Mouse (Mus musculus): ENCODE data around the gene Atg4d.

Atg4d gene

DNA sequence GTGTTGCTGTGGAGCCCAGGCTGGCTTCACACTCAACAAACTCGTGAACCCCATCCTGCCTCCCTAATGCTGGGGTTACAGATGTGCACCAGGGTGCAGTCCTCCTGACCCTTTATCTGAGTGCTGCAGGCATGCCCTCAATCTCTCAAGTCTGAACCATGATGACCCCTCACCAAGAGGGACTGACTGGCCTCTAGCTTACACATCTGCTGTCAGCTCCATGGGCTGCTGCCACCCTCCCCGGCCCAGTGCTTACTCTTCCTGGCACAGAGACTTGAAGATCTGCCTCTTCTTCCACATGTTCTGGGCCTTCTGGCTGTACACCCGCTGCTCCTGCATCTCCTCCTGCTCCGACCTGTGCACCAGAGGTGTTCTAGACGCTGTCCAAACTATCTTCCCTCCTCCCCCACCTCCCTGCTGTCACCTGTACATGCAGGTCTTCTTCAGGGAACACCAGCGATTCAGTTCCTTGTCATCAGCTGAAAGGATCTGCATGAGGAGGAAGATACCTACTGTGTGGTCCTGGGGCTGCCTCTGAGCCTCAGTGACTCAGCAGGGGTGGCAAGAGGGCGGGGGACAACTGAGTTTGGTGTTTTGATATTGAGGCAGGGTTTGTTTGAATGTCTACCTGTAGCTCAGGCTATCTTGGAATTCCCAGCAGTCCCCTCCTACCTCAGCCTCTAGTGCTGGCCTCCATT, 10.1 kb downstream of the Atg4d start:
- DNase-seq, result no peak

DNA sequence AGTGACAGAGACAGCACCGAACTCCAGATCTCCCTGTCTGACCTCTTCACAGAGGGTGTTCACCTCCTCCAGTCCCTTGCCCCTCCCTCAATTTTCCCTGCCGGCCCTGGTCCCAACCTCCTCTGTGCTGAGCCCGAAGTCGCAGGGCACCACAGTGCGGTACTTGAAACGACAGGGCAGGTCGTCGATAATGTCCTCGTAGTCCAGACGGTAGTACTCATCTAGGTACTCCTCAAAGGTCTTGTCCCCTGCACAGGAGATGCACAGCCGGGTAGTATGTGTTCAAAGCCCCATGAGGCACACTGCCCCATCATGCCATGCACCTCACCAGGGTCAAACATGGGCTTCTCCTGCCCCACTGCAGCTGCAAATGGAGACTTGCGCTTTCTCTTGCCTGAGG, 10.6 kb downstream of the Atg4d start:
- DNase-seq, result no peak

DNA sequence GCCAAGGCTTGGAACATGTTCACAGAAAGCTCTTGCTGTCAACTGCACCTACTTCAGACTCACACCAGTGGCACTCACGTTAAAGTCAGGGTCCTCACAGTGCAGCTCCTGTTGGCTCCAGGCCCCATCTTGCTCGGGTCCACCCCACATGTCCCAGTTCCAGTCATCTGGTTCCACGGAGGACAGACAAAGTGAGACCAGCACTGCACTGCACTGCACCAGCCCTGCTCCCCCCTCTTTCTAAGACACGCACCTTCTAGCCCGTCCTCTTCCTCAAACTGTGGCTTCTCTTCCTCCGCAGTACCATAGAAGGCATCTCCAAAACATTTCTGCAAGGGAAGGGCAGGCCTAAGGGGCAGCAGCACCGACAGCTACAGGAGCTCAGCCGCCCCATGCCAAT, 11.2 kb downstream of the Atg4d start:
- no peak for DNase-seq

DNA sequence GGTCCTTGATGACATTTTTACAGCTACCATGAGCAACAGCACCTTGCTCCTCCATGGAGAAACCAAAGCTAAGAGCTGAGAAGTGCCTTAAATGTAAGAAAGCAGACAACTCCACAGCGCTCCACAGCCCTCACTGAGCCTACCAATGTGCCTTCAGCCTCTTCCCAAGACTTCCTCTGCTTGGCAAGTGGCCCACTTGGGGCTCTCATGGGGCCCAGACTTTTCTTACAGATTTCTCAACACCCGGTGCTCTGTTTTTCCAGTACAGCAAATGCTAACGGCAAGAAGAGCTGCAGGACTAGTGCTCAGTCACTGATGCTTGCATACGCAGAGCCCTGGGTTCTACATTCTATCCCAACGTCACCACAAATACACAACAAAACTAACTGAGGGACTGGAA, 12.7 kb downstream of the Atg4d start:
- DNase-seq, result no peak

DNA sequence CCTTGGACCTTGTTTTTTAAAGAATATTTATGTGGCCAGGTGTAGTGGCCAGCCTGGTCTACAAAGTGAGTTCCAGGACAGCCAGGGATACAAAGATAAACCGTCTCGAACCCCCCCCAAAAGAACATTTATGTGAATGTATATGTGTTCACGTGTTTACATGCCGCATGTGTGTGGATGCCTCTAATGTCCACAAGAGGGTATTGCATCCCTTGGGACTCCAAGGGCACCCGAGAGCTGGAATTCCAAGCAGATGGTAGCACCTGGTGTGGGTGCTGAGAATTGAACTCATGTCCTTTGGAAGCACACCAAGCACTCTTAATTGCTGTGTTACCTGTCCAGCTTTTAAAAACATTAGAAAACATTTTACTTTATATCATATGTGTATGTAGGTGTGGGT, 18.5 kb downstream of the Atg4d start:
- no peak for DNase-seq

DNA sequence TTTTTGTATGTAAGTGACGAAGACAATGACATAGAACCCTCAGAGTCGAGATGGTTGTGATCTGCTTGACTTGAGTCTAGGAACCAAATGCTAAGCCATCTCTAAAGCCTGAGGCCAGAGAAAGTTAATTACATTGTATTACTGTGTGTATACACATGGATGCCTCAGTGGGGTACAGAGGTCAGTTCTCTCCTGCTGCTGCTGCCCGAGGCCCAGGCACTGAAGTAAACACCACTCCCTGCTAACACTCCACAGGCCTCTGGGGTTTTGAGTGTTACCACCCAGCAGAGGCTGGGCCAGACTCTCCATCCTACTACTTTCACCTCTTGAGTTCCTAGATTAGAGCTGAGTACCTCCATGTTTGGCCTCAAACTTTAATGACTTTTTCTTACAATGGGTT, 18.9 kb downstream of the Atg4d start:
- DNase-seq, result no peak

DNA sequence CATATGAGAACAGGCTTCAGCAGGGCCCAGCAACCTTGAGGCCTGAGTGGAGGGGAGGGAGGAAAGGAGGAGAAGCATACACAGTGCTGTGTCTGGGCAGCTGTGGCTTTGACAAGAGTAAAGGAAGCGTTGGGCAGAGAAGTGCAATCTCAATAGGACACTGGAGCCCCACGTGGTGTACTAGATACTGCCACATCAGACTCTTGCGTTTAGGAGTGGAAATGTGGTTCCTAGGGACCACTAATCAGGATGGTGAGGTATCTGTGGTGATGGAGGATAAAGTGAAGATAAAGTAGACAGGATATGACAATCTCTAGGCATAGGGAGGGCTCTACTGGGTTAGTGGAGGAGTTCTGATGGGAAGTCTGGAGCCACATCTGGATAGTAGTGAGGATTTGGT, 21.7 kb downstream of the Atg4d start:
- no peak for DNase-seq

DNA sequence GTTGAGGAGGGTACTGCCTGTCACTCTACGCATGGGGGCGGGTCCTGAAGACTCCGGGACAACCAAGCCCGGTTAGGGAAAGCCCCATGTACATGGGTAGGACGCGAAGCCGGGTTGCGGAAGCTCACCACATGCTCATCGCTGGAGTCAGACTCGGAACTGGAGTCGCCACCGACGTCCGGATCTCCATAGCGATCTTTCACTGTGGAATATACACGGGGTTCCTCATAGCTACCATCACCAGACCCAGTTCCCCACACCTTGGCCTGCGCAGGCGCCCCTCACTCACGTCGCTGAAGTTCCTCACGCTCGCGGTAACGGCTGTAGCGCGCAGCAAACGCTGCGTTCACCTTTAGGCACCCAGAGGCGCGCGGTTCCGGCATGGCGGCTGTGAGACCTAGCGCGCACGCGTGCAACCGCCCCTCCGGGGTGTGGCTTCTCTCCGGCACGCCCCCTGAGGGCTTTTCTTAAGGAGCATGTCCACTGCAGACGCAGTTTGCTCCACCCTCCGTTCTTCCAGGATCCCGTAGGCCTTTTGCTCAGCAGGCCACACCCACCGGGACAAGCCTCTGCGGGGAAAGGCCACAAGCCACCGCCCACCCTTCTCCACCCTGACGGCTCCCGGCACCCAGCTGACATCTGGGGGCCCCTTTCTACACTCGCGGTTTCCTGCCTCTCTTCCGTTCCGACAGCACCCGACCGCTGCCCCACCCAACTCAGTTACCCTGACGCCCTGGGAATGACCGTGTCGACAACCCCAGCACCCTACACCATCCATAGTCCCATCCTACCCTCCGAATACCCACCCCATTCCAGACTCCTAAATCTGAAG, 22.7 kb downstream of the Atg4d start, which contains the start of gene Kri1:
Gene Kri1 (minus strand): TSS at position 399 of the 832 bp plus-strand sequence.
- peak; percentile 98 to 100 for DNase-seq

DNA sequence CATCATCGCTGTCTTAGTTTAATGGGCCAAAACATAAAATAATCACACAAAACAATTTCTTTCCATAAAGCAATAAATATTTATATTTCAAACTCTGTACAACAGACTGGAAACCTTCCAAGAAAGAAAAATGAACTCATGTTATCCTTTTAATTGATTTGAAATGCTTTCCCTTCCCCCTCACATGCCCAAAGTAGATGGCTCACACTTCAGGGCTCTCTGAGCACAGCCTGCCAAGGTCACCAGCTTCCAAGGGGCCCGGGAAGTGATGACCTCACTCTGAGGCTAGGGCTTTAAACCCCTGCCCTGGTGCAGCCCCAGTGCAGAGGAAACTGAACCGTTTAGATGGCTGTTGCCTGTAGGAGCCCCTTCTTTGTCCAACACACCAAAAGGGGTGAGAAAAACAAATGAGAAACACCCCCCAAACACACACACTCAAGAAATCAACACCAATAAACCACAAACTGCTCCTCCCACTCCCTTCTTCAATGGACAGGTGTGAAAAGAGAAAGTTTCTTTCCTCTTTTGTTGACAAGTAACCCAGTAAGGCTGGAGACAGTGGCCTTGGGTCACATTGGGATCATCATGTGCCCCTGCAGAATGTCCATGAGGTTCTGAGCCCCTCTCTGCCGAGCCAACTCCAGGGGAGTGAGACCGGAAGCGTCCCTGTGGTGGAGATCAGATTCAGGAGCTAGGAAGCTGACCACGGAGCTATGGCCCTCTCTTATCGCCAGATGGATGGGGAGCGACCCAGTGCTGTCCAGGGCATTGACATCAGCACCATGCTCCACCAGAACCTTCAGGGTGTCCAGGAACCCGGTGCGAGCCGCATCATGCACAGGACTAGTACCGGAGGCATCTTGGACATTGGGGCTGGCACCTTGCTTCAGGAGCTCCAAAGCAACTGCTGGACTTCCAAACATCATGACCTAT, 23.6 kb downstream of the Atg4d start:
- peak; percentile 58 to 75 for DNase-seq

DNA sequence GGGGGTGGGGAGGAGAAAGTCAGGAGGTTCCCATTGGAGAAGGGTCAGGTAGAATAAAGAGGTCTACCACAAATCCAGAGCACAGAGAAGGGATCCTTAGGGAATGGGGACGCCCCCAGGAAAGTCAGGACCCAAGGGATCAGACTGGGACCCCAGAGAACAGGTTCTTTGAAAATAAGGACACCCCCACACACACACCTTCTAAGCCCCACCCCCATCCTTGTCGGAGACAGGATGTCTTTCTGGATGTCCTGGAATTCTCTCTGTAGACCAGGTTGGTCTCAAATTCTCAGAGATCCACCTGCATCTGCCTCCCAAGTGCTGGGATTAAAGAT, 24.2 kb downstream of the Atg4d start:
- DNase-seq, result peak in 1 of 2 experiments; percentile 42

DNA sequence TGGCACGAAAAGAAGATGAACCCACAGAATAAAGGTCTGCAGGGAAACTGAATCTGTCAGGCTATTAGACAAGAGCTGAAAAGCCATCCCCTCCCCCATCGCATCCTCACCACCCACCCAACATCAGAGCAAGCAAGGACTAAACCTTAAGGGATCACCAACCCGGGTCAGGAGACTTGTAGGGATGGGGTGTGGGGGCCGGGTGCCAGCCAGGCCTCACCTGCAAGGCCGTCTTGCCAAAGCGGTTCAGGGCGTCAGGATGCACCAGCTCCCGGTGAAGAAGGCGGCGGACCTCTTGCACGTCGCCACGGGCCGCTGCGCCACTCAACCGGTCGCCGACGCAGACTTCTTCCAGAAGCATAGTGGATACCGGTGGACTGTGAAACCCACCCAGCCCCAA, 25.5 kb downstream of the Atg4d start:
- DNase-seq, result no peak

DNA sequence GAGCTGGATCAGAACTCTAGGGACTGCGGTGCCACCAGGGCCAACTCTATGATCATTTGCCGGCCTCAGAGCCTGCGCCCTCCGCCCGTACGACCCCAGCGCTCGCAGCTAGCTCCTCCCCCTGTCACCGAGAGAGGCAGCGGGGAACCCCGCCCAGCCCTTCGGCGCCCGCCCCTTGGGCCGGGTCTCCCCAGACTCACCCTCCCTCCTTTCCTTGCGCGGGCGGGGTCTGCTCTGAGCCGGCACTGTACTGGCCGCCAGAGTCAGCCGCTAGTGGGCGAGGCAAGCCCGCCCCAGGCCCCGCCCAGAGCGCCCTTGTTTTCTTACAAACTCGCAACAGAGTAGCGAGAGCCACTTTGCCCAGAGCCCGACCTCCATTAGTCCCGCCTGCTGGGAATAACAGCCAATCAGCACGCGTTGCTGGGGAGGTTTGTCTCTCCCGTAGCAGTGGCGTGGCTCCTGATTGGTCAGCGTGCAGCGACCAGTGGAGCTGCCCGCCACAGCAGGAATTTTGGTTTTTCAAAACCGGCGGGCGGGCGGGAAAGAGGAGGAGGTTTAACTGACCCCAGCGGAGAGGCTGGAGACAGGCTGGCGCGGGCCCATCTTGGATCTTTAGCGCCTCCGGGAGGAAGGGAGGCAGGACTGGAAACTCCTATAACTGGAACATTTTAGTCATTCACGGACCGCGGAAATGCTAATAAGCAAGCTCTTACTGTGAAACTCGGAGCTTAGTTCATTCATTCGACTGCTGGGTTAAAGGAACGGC, 26.1 kb downstream of the Atg4d start, which contains the start of gene Cdkn2d:
Gene Cdkn2d (minus strand): TSS at position 386 of the 766 bp plus-strand sequence.
- peak; percentile 100 for DNase-seq

DNA sequence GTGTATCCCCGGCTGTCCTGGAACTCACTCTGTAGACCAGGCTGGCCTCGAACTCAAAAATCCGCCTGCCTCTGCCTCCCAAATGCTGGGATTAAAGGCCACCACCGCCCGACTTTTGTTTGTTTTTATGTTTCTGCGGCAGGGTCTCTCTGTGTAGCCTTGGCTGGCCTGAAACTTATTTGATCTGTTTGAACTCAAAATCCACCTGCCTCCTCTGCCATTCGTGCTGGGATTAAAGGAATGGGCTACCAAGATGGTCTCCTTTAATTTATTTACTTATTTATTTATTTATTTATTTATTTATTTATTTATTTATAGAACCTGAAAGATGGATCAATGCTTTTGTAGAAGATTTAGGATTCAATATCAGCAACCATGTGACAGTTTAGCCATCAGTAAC, 26.8 kb downstream of the Atg4d start:
- DNase-seq, result peak in 1 of 2 experiments; percentile 23

DNA sequence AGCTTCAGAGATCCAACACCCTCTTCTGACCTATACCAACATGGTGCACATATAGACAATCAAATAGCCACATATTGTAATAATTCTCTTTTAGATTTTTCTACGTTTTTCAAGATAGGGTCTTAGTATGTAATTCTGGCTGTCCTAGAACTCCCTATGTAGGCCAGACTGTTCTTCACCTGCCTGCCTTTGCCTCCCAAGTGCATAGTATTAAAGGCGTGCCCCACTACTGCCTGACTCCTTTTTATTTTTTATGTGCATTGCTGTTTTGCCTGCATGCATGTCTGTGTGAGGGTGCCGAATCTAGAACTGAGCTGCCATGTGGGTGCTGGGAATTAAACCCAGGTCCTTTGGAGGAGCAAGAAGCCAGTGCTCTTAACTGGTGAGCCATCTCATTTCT, 27.2 kb downstream of the Atg4d start:
- DNase-seq, result no peak

DNA sequence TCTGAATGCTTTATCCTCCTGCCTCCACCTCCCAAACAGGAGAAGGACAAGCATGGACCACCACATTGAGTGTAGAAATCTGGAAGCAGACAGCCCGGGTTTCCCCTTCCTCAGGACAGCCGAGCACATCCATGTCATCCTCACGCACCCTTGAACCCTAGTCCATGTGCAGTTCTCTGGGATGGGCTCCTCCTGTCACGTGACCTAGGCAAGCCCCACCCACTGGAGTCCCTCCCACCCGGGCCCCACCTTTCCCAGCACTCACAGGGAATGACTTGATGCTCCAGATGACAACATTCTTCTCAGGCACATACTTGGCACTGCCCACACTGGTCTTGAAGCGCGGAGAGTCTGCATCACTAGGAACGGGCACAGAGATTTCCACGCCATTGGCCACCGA, 33.9 kb downstream of the Atg4d start:
- no peak for DNase-seq

DNA sequence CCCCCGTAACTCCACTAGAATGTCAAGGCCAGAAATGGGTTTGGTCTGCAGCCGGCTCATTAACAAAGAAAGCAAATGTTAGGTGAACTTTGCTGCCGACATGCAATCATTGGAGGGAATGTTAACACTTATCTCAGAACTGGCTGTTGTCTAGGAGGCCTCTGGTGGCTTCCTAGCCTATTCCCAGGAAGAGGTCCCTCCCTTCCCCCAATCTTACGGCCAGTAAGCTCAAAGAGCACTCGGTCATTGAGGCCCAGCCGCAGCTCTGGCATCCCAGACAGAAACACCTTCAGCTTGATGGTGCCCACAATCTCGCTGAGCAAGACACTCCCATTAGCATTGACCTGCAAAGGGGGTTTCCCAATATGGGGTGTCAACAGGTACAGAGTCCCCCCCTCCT, 40.0 kb downstream of the Atg4d start:
- DNase-seq, result no peak

DNA sequence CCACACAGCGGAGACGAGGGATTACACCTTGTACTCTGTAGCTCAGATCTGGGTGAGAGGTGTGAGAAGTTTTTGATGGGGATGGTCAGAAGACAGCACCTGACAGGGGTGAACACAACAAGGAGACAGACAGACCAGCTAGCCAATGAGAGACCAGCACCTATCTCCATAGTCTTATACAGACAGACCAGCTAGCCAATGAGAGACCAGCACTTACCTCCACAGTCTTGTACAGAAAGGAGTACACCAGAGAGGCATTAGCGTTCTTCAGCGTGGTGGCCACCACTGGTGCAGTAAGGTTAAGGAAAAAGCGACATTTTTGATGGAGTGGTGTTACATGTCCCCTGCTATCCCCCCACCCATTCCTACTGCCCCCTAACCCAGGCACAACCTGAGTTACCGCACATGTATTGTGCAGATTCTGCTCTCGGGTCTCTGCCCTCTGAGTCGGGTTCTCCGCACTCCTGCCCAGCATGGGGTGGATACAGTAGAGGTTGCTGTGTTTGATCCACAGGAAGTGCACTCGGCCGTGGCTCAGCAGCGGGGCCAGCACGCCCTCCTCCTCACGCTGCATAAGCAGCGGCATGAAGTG, 44.2 kb downstream of the Atg4d start:
- peak; percentile 34 to 46 for DNase-seq

DNA sequence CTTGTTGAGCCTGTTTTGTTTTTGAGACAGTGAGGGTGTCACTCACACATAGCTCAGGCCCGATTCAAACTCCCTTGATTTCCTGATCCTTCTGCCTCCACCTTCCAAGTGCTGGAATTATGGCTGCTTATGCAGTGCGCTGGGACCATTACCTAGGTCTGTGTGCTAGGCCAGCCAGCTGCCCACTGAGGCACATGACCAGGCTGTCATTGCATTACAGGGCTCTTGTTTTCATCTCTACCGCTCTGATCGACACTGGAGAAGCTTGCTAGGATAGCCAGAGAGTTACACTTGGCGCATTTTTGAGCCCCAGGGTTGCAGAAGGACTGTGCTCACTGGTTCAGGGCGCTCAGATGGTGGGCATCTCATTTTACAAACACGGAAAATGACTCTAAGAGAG, 46.6 kb downstream of the Atg4d start:
- DNase-seq, result no peak

DNA sequence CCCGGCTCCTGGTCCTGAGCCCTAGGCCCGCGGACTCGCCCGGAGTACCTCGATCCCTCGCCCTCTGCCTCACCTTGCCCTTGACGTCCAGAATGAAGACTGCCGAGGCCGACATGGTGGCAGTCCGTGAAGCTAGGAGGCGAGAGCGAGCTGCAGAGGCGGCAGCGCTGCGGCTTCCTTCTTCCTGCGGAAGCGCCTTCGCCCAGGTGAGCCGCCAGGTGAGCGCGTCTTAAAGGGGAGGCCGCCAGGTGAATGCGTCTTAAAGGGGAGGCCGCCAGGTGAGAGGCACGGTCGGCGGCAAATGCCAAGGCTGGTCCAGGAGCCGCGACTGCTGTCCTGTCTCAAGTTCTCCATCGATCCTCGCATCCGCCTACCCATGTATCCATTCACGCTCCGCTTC, 47.0 kb downstream of the Atg4d start, which contains the start of gene Ap1m2:
Gene Ap1m2 (minus strand): TSS at position 204 of the 400 bp plus-strand sequence.
- DNase-seq, result no peak

DNA sequence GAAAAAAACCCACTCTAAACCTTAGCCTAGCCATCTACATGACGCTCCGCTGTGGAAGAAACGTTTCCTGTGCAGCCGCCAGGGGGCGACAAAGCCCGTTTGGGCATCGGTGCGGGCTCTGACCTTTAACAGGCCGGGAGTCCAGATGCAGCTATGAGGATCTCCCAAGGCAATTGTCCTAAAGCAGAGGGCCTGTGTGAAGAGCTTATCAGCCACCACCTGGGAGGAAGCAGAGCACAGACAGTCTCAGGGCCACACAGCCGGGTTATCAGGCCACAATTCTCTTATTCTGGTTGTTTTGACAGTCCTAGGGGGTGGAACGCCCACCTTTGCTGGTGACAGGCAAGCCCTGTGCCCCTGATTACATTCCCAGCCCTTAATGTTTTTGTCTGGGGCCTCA, 48.3 kb downstream of the Atg4d start:
- peak; percentile 87 to 90 for DNase-seq

DNA sequence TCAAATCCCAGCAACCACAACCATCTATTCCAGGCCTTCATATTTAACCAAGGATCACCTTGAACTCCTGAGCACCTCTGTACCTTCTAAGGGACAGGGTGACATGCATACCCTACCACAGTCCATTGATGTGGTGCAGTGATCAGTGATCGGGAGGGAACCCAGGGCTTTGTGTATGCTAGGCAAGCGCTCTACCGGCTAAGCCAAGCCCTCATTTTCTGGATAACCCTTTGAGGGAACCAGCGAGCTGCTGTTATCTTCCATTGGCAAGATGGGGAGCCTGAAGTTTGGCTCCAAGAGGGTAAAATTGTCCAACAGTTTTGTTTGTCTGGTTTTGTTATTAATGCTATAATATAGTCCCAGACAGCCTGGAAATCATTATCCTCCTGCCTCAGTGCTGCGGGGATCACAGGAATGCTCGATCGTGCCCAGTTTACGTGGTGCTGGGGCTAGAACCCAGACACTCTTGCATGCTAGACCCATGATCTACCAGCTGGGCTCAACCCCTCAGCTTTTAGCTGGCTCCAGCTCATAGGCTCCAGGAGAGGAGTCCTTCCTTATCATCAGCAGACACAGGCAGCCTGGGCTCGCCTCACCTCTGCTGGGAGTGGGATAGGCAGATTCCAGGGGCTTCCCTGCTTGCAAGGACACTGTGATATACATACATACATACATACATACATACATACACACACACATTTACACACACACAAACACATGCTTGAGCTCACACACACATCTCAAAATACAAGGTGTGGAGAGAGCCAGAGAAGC, 49.5 kb downstream of the Atg4d start:
- DNase-seq, result no peak

All from thymus, postnatal 36 days (tissue).